Mouse (Mus musculus) heart, embryonic 14.5 days (tissue): ENCODE results near the gene Satb1. TPM values are rescaled to one million over a fixed set of nuclear protein-coding genes. Genes with fewer than 3 reads are reported as not detected.

Source experiments
- ATAC-seq: fragments of 200-750 bp; cut with Nextera tagmentation; 2 replicates; pipeline ENCODE4 v1.8.0; 2017; ENCODE audit warnings: low read depth, moderate TSS enrichment; ENCODE audit not compliant: insufficient number of reproducible peaks, insufficient read depth, low FRiP score
- H3K27ac ChIP-seq, 2 experiments: fragments of 200-500 bp in 1 of 2; fragments of 300-500 bp in 1 of 2; sonication (generic) in 1 of 2; replicated peaks in 1 of 2; 2 replicates each; pipeline ENCODE4 v1.5.1; 2012 to 2014; ENCODE audit warnings: low read depth in 2 of 2, low read length in 2 of 2, control low read depth in 1 of 2, mild to moderate bottlenecking in 1 of 2, mixed read lengths in 1 of 2; ENCODE audit not compliant: control insufficient read depth in 1 of 2, insufficient read depth in 1 of 2
- H3K27me3 ChIP-seq: fragments of 300-500 bp; sonication (generic); 2 replicates; pipeline ENCODE4 v1.6.1; 2014; ENCODE audit warnings: mild to moderate bottlenecking, low read length, control low read depth; ENCODE audit not compliant: control insufficient read depth, insufficient read depth
- H3K36me3 ChIP-seq: fragments of 300-500 bp; sonication (generic); 2 replicates; pipeline ENCODE4 v1.6.1; 2014; ENCODE audit warnings: mild to moderate bottlenecking, control low read depth, low read length, mixed read lengths; ENCODE audit not compliant: control insufficient read depth, insufficient read depth
- H3K4me1 ChIP-seq, 2 experiments: fragments of 200-500 bp in 1 of 2; fragments of 300-500 bp in 1 of 2; sonication (generic) in 1 of 2; 2 replicates each; pipeline ENCODE4 v1.6.1; 2012 to 2014; ENCODE audit warnings: low read length in 2 of 2, control low read depth in 1 of 2, mixed read lengths in 1 of 2; ENCODE audit not compliant: control insufficient read depth in 2 of 2, insufficient read depth in 2 of 2
- H3K4me2 ChIP-seq: fragments of 300-500 bp; sonication (generic); 2 replicates; pipeline ENCODE4 v1.6.1; 2014; ENCODE audit warnings: mild to moderate bottlenecking, low read length
- H3K4me3 ChIP-seq, 2 experiments: fragments of 200-500 bp in 1 of 2; fragments of 300-500 bp in 1 of 2; sonication (generic) in 1 of 2; 2 replicates each; pipeline ENCODE4 v1.5.1; 2012 to 2014; ENCODE audit warnings: low read length in 2 of 2, mild to moderate bottlenecking in 2 of 2, control low read depth in 1 of 2, low read depth in 1 of 2, moderate library complexity in 1 of 2; ENCODE audit not compliant: control insufficient read depth in 1 of 2, insufficient read depth in 1 of 2
- H3K9ac ChIP-seq: fragments of 300-500 bp; sonication (generic); 2 replicates; pipeline ENCODE4 v1.6.1; 2014; ENCODE audit warnings: mild to moderate bottlenecking, low read length
- H3K9me3 ChIP-seq: fragments of 300-500 bp; sonication (generic); 2 replicates; pipeline ENCODE4 v1.6.1; 2016; ENCODE audit warnings: low read length, control low read depth; ENCODE audit not compliant: control insufficient read depth
- WGBS: fragments of 180-500 bp; shearing (Covaris S2); extraction: QIAGEN DNeasy Blood & Tissue Kit; methylation state at CpG from one replicate; pipeline ENCODE4 v1.1.7; 2014; 5-methylcytosine and 5-hydroxymethylcytosine counted together
- polyA plus RNA-seq: library from polyadenylated mRNA; unstranded; fragments of >200 nt; fragmentation: Nextera tagmentation; extraction: Ambion mirVana; gene quantifications from 2 replicates; pipeline ENCODE4 v1.2.1, GENCODE M21; 2014

The Satb1 gene
- polyA plus RNA-seq, 1 experiment from 2014 or later = 12.2 TPM

GRCm38 (mm10) chr17:51787955-51788354 lies 45.1 kb downstream of the Satb1 start:
- Histone ChIP-seq H3K27ac (no peak overlapping the region), H3K9me3 (no peaks in the 10 kb centered on the region), H3K4me1 (peaks cover 4 to 8% of the 10 kb centered on the region in 2 experiments; a peak in 2 of 4 replicates), H3K4me2 (no peak overlapping the region), H3K4me3 (no peak overlapping the region), H3K36me3 (peaks cover 8% of the 10 kb centered on the region), H3K27me3 (no peaks in the 10 kb centered on the region), H3K9ac (no peak overlapping the region)
- ATAC-seq = no peak
- 90% methylated on average over 2 of the region's 2 CpGs for WGBS

- Histone ChIP-seq H3K27ac (no peak overlapping the region), H3K4me1 (peaks cover 4 to 8% of the 10 kb centered on the region in 2 experiments; a peak in 2 of 4 replicates), H3K36me3 (peaks cover 22% of the 10 kb centered on the region), H3K9me3 (no peaks in the 10 kb centered on the region), H3K4me2 (no peak overlapping the region), H3K4me3 (no peak overlapping the region), H3K9ac (no peak overlapping the region), H3K27me3 (no peaks in the 10 kb centered on the region)
- ATAC-seq = no peak
- WGBS = 37% methylated on average over 2 of the region's 2 CpGs
Observed at GRCm38 (mm10) chr17:51786050-51786449, 47.0 kb downstream of the Satb1 start.

GRCm38 (mm10) chr17:51784935-51785334 lies 48.2 kb downstream of the Satb1 start:
- WGBS = 87% methylated on average over 9 of the region's 9 CpGs
- no peak for ATAC-seq
- H3K9me3 ChIP-seq = no peaks in the 10 kb centered on the region
- H3K36me3 ChIP-seq = peaks cover 22% of the 10 kb centered on the region
- H3K27ac ChIP-seq = no peak overlapping the region
- H3K4me3 ChIP-seq = no peak overlapping the region
- no peak overlapping the region for H3K4me2 ChIP-seq
- no peaks in the 10 kb centered on the region for H3K27me3 ChIP-seq
- H3K9ac ChIP-seq = no peak overlapping the region
- H3K4me1 ChIP-seq = peaks cover 2 to 8% of the 10 kb centered on the region in 2 experiments; a peak in 1 of 4 replicates

- no peak for ATAC-seq
- H3K9me3 ChIP-seq = no peaks in the 10 kb centered on the region
Observed at GRCm38 (mm10) chr17:51783591-51784279, 49.4 kb downstream of the Satb1 start.

GRCm38 (mm10) chr17:51780036-51780435 lies 53.1 kb downstream of the Satb1 start:
- H3K4me1 ChIP-seq = no peaks in the 10 kb centered on the region
- WGBS = 94% methylated on average over 11 of the region's 11 CpGs

More at GRCm38 (mm10) chr17:51783591-51784279, 49.4 kb downstream of the Satb1 start:
- Histone ChIP-seq H3K4me1 (peaks cover 2 to 8% of the 10 kb centered on the region in 2 experiments; a peak in 1 of 4 replicates), H3K36me3 (peaks cover 22% of the 10 kb centered on the region), H3K4me3 (no peak overlapping the region), H3K27ac (no peak overlapping the region), H3K9ac (no peak overlapping the region), H3K4me2 (no peak overlapping the region), H3K27me3 (no peaks in the 10 kb centered on the region)
- WGBS = 66% methylated on average over 8 of the region's 8 CpGs

GRCm38 (mm10) chr17:51778961-51779360 lies 54.1 kb downstream of the Satb1 start:
- WGBS = 75% methylated on average over 2 of the region's 2 CpGs

More at GRCm38 (mm10) chr17:51780036-51780435, 53.1 kb downstream of the Satb1 start:
- no peak for ATAC-seq
- H3K4me2 ChIP-seq = no peak overlapping the region
- H3K4me3 ChIP-seq = no peak overlapping the region
- H3K36me3 ChIP-seq = peaks cover 22% of the 10 kb centered on the region
- no peaks in the 10 kb centered on the region for H3K27me3 ChIP-seq
- H3K9me3 ChIP-seq = no peaks in the 10 kb centered on the region
- H3K27ac ChIP-seq = no peak overlapping the region
- H3K9ac ChIP-seq = no peak overlapping the region

GRCm38 (mm10) chr17:51777813-51778212 lies 55.3 kb downstream of the Satb1 start:
- WGBS = 87% methylated on average over 1 of the region's 1 CpGs
- H3K9me3 ChIP-seq = no peaks in the 10 kb centered on the region
- H3K27me3 ChIP-seq = no peaks in the 10 kb centered on the region
- no peak overlapping the region for H3K9ac ChIP-seq
- no peak overlapping the region for H3K27ac ChIP-seq
- H3K36me3 ChIP-seq = peaks cover 26% of the 10 kb centered on the region
- ATAC-seq = no peak
- H3K4me3 ChIP-seq = no peak overlapping the region
- H3K4me2 ChIP-seq = no peak overlapping the region
- no peaks in the 10 kb centered on the region for H3K4me1 ChIP-seq

More at GRCm38 (mm10) chr17:51778961-51779360, 54.1 kb downstream of the Satb1 start:
- peaks cover 22% of the 10 kb centered on the region for H3K36me3 ChIP-seq
- H3K9me3 ChIP-seq = no peaks in the 10 kb centered on the region
- no peak overlapping the region for H3K4me3 ChIP-seq
- H3K4me1 ChIP-seq = no peaks in the 10 kb centered on the region
- H3K4me2 ChIP-seq = no peak overlapping the region
- no peak overlapping the region for H3K27ac ChIP-seq
- ATAC-seq = no peak
- H3K27me3 ChIP-seq = no peaks in the 10 kb centered on the region
- no peak overlapping the region for H3K9ac ChIP-seq
